Mouse (Mus musculus) heart, adult 2 months (tissue): ENCODE data around the gene Ripk3.

Experiments used
- CTCF ChIP-seq: fragments of 200-600 bp; IDR thresholded peaks from 2 replicates; pipeline ENCODE4 v1.8.1; 2022; ENCODE audit warnings: antibody characterized with exemption, mild to moderate bottlenecking, moderate library complexity
- EP300 ChIP-seq: fragments of 200-500 bp; IDR thresholded peaks from 2 replicates; pipeline ENCODE4 v1.6.1; 2011; ENCODE audit warnings: low read depth, low read length, control low read depth; ENCODE audit not compliant: insufficient read depth
- POLR2A ChIP-seq: fragments of 200-500 bp; IDR thresholded peaks from 2 replicates; pipeline ENCODE4 v1.6.1; 2011; ENCODE audit warnings: mild to moderate bottlenecking, low read depth, low read length, control low read depth; ENCODE audit not compliant: insufficient read depth

DNA sequence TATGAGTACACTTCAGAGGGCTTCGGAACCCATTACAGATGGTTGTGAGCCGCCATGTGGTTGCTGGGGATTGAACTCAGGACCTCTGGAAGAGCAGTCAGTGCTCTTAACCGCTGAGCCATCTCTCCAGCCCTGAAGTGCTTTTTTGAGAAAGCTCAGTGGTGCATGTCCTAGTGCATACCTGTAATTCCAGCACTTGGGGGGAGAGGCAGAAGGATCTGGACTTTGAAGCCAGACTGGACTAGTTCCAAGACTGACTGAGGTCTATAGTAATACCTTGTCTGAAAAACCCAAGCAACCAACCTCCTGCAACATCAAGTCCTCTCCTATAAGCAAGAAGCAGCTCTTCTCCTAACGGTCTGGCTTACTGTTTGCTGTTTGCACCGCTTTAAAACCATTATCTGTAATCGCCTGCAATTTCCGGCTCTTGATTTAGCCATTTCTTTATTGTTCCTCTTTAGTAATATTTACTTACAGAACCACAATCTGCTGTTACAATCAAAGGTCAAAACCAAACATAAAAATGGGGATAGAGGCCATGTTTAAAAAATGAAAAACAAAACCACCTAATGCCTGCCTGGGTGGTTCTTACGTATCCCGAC, 51.5 kb downstream of the Ripk3 start:
- TF ChIP-seq CTCF (no peak), POLR2A (no peak), EP300 (no peak)
